Mouse (Mus musculus) urinary bladder, postnatal 25 days (tissue): Measurements from ENCODE around the gene Tmc4.

ENCODE experiments used
- DNase-seq: peaks from one replicate; pipeline ENCODE4 v3.0.0; 2022; ENCODE audit warnings: low spot score

Tmc4 gene

DNA sequence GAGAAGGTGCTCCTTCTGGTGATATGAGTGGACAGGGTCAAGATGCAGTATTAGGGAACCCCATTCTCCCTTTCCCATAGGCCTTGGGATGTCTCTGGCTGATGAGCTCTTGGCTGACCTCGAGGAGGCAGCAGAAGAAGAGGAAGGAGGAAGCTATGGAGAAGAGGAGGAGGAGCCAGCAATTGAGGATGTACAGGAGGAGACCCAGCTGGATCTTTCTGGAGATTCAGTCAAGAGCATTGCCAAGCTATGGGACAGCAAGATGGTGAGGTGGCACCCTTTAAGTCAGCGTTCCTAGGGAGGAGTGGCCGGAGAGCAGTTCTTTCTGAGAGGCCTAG is 46.9 kb downstream of the Tmc4 start:
- no peak for DNase-seq

DNA sequence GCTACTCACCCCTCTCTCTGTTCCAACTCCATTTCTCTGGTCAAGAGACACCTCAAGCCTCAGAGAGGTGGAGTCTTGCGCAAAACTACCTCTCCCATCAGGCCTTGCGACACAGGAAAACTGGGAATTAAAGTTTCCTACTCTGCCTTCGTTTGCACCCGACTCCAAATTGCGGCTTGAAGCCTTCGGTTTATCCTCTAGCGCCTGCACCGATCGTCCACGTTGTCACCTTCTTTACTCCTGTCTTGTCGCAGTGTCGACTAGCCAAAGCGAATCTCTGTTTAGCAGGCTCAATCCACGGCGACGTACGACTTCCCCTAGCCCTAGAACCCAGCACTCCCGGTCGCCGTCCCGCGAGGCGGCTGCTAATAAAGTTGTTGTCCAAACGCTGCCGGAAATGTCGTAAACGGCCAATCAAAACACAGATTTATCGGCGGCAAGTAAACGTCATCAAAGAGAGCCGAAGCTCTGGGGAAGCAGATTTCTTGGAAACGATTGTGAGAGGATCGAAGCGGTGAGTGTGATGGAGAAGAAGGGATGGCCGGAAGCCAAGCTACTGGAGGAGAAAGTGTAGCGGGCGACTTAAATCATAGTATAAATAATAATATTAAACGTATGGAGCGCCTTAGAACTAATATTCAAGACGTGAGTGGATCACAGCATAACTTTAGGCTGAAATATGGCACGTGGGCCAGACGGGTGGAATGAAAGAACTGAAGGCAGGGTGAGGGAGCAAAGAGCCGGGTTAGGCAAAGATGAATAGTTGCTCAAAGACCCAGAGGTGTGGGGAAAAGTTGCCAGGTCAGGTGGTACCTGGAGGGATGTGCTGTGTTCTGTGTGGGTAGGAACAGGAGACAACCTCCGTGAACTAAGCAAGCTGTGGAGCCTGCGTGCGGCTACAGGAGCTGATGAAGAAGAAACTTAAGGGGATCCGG is 47.5 kb downstream of the Tmc4 start, which contains the start of the genes Tfpt and Prpf31:
Tfpt (minus strand) TSS at position 387 of the 935 bp plus-strand sequence.
Prpf31 (plus strand) TSS at position 443 of the 935 bp plus-strand sequence.
- peak; percentile 85 for DNase-seq

DNA sequence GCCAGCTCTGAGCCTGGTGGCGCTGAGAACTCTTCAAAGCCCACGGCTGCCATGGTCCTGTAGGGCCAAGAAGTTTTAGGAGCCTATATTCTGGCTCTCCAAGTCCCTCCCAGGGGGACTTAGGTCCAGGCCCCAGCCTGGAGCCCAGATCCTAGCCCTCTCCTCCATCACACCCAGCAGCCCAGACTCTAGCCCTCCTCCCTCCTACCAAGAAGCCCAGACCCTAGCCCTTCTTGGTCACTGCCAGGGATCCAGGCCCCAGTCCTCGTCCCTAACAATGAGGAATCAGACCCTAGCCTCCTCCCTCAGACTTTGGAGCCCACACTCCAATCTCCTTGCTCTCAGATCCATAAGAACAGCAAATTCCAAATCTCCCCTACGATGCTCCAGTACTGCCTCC is 48.3 kb downstream of the Tmc4 start:
- no peak for DNase-seq

DNA sequence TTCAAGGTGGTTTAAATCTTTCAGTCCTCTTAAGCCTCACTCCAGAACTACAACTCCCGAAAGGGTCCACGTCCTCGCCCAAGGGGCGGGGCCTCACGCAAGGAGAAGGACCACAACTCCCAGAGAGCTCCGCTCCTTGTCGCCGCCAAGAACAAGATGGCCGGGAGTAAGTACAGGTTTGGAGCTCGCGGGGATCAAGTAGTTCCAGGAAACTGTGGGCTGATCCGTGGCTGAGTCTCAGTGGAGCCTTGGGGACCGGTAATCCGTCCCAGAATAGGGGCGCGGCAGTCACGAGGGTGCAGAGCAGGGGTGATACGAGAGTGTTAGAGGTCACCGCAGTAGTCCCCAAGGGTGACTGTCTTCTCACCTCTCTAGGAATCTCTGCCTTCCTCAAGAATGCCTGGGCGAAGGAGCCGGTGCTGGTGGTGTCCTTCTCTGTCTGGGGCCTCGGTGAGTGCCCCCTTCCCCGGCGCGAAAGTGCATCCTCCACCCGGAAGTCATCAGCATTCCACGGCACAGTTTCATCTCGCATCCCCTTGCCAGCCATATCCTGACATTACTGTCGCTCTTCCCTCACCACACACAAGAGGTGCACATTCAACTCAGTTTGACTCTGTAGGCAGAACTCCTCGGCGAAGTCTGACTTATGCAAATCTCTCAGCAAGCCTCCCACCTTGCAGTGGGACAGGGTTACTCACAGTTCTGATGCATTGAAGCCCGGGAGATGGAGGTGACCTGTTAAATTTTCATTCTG is 59.9 kb downstream of the Tmc4 start, which contains the start of gene Ndufa3:
Ndufa3 (plus strand) TSS at position 132 of the 754 bp plus-strand sequence.
- peak; percentile 75 for DNase-seq

DNA sequence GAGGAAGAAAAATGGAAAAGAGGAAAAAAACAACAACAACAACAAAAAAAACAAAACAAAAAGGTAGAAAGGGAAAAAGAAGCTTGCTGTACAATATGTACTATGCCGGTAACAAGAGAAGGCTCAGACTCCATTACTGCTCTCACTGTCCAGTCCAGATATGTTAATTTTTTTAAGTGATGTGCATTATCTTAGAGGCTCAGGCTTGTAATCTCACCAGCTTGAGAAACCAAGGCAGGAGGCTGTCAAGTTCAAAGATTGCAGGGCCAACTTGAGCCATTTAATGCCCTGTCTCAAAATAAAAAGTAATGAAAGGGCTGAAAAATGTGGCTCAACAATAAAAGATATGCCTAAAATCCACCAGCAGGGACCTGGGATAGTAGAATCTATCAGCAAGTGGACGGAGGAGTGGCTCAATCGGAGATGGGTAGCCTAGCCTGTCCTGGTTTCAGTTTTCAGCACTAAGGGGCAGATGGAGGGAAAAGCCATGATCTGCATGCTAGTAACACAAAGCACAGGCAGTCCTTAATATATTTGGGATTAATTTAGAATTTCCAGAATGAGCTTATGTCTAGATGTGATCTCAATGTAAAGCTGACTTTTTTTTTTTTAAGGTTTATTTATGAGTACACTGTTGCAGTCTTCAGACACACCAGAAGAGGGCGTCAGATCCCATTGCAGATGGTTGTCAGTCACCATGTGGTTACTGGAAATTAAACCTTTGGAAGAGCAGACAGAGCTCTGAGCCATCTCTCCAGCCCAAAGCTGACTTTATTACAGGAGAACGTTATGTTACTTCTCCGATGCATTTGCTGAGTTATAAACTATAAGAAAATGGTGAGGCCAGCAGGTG is 60.7 kb downstream of the Tmc4 start:
- DNase-seq = no peak

DNA sequence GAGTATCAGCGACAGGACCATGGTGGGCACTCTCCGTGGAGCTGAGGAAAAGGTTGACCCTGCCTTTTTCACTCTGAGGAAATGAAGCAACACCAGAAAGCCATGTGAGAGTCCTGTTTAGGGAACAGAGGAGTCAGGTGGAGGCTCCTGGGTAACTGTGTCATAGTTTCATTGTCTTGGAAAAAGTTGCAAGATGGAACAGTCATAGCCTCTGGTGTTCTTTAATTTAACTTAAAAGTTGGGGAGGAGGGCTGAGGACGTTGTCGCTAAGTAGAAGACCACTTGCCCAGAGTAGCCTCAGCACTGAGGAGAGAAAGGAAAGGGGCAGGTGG is 61.3 kb downstream of the Tmc4 start, which contains the start of gene Oscar:
Oscar (minus strand) TSS at position 101 of the 332 bp plus-strand sequence.
- DNase-seq = no peak
